Comparison of ENCODE assay signal across 33 mouse cellular contexts in the genomic region with DNA sequence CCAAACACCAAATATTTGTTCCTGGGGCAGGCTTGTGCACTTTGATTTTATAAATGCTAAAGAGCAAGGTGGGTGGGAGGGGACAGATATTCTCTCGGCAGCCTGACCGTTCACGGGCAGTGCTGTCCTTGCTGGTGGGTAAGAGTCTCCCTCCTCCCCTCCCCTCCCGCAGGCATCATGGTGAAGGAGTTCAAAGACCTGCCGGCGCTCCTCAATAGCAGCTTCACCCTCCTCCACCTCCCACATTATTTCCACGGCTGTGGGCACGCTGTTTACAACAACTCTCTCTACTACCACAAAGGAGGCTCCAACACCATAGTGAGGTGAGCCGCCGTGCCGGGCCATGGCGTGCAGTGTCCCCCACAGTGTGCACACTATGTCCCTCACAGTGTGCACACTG. TPM values are rescaled to one million over a fixed set of nuclear protein-coding genes. Genes with fewer than 3 reads are reported as not detected.
DNase-seq lines count a peak whose midpoint lies in the region; ATAC-seq and TF ChIP-seq lines count a peak whose summit lies in the region.
"Had no signal": no experiment of that assay in that cellular context is flagged by ENCODE, and none has a peak within 500 bp of the region (broad histone marks: within the 10 kb centered on the region; RNA-seq: fewer than 3 reads in every experiment).

No protein-coding gene starts in this region.

- peak; percentile 72 for ATAC-seq in forebrain, embryonic 11.5 days (replicated peaks; ENCODE audit: low FRiP score)
- no peak for ATAC-seq in forebrain, postnatal 0 days
- 0 out of 2 replicates have a peak, but pooled peaks have one; percentile 19 for ATAC-seq in midbrain, embryonic 11.5 days (ENCODE audit: low FRiP score)
- no peak for ATAC-seq in midbrain, postnatal 0 days (ENCODE audit: low FRiP score)
- peak; percentile 34; the same call in 1 of the 2 replicates for ATAC-seq in midbrain, embryonic 13.5 days
- no peak for ATAC-seq in stomach, postnatal 0 days (ENCODE audit: low FRiP score, low TSS enrichment)
- no peak for ATAC-seq in megakaryocyte, adult 5-6 weeks (ENCODE audit: poor library complexity, severe bottlenecking)
- ATAC-seq: CD4-positive, CD25-positive, alpha-beta regulatory T cell, adult 4 months; inflammation-experienced regulatory T-cells, adult 6 months had no signal

- no peak overlapping the region for H3K4me3 ChIP-seq in forebrain, embryonic 11.5 days (ENCODE audit: low read depth, low read length)
- no peak overlapping the region for H3K4me3 ChIP-seq in forebrain, postnatal 0 days (ENCODE audit: low read depth, low read length)
- no peak overlapping the region for H3K4me3 ChIP-seq in midbrain, embryonic 11.5 days (ENCODE audit: low read depth, low read length)
- no peak overlapping the region for H3K4me3 ChIP-seq in midbrain, postnatal 0 days (ENCODE audit: low read depth, low read length)
- no peak overlapping the region for H3K4me3 ChIP-seq in midbrain, embryonic 13.5 days (replicated peaks)
- no peak overlapping the region for H3K4me3 ChIP-seq in stomach, postnatal 0 days (ENCODE audit: low read depth, low read length)
- H3K4me3 ChIP-seq: embryonic facial prominence, embryonic 12.5 days; heart, embryonic 13.5 days; hindbrain, embryonic 10.5 days; hindbrain, embryonic 15.5 days; layer of hippocampus, adult 2 months; left cerebral cortex, adult 2 months; limb, embryonic 13.5 days; lung, embryonic 15.5 days; megakaryocyte, embryonic 14.5 days; neural tube, embryonic 15.5 days had no signal

- no peaks in the 10 kb centered on the region for H3K27me3 ChIP-seq in forebrain, embryonic 11.5 days (ENCODE audit: control insufficient read depth, insufficient read depth, low read length)
- no peaks in the 10 kb centered on the region for H3K27me3 ChIP-seq in forebrain, postnatal 0 days (ENCODE audit: insufficient read depth, low read length)
- H3K27me3 ChIP-seq in midbrain, embryonic 11.5 days (ENCODE audit: control insufficient read depth, insufficient read depth, low read length): no peaks in the 10 kb centered on the region
- no peaks in the 10 kb centered on the region for H3K27me3 ChIP-seq in midbrain, postnatal 0 days (ENCODE audit: insufficient read depth, low read length)
- no peaks in the 10 kb centered on the region for H3K27me3 ChIP-seq in midbrain, embryonic 13.5 days
- H3K27me3 ChIP-seq in stomach, postnatal 0 days (ENCODE audit: control insufficient read depth, insufficient read depth, low read length): no peaks in the 10 kb centered on the region
- H3K27me3 ChIP-seq: embryonic facial prominence, embryonic 12.5 days; heart, embryonic 13.5 days; hindbrain, embryonic 15.5 days; limb, embryonic 13.5 days; lung, embryonic 15.5 days had no signal

- TF ChIP-seq CTCF in forebrain, postnatal 0 days (IDR thresholded peaks at IDR 0.05; ENCODE audit: low read depth): no peak
- TF ChIP-seq CTCF in midbrain, postnatal 0 days (IDR thresholded peaks at IDR 0.05): no peak
- no peak for TF ChIP-seq CTCF in stomach, postnatal 0 days (IDR thresholded peaks at IDR 0.05; ENCODE audit: low read depth)

- H3K9ac ChIP-seq in forebrain, embryonic 11.5 days (ENCODE audit: low read length): no peak overlapping the region
- no peak overlapping the region for H3K9ac ChIP-seq in forebrain, postnatal 0 days
- no peak overlapping the region for H3K9ac ChIP-seq in midbrain, embryonic 11.5 days (ENCODE audit: low read length)
- no peak overlapping the region for H3K9ac ChIP-seq in midbrain, postnatal 0 days (replicated peaks; ENCODE audit: low read length, poor library complexity, severe bottlenecking)
- H3K9ac ChIP-seq in midbrain, embryonic 13.5 days (replicated peaks): no peak overlapping the region
- no peak overlapping the region for H3K9ac ChIP-seq in stomach, postnatal 0 days (ENCODE audit: low read length)
- H3K9ac ChIP-seq: embryonic facial prominence, embryonic 12.5 days; heart, embryonic 13.5 days; hindbrain, embryonic 15.5 days; limb, embryonic 13.5 days; lung, embryonic 15.5 days; neural tube, embryonic 15.5 days had no signal

- DNase-seq in forebrain, embryonic 11.5 days (ENCODE audit: low spot score): peak; percentile 67
- no peak for DNase-seq in forebrain, postnatal 0 days
- no peak for DNase-seq in midbrain, embryonic 11.5 days (ENCODE audit: low spot score, missing footprints)
- DNase-seq in midbrain, postnatal 0 days (ENCODE audit: low spot score): no peak
- no peak for DNase-seq in stomach, postnatal 0 days (ENCODE audit: low spot score)
- DNase-seq: adrenal gland, postnatal 25 days; cerebellum, adult 18-20 months; cerebellum, postnatal 10 days; heart, postnatal 10 days; kidney, adult 11 months; kidney, postnatal 36 days; lung, postnatal 36 days; right cerebral cortex, adult 18-20 months; right cerebral cortex, postnatal 4 days; thymus, adult 2 months; thymus, postnatal 36 days had no signal

- WGBS in forebrain, embryonic 11.5 days: 16% methylated on average over 12 of the region's 12 CpGs
- 14% methylated on average over 12 of the region's 12 CpGs for WGBS in forebrain, postnatal 0 days
- 60% methylated on average over 12 of the region's 12 CpGs for WGBS in midbrain, embryonic 11.5 days
- WGBS in midbrain, postnatal 0 days: 66% methylated on average over 12 of the region's 12 CpGs
- 52% methylated on average over 12 of the region's 12 CpGs for WGBS in midbrain, embryonic 13.5 days
- WGBS in stomach, postnatal 0 days: 80% methylated on average over 12 of the region's 12 CpGs

- H3K36me3 ChIP-seq in forebrain, embryonic 11.5 days (ENCODE audit: control insufficient read depth, insufficient read depth, low read length): no peaks in the 10 kb centered on the region
- no peaks in the 10 kb centered on the region for H3K36me3 ChIP-seq in forebrain, postnatal 0 days (ENCODE audit: insufficient read depth)
- H3K36me3 ChIP-seq in midbrain, embryonic 11.5 days (ENCODE audit: control insufficient read depth, insufficient read depth, low read length): no peaks in the 10 kb centered on the region
- H3K36me3 ChIP-seq in midbrain, postnatal 0 days (ENCODE audit: insufficient read depth, low read length): no peaks in the 10 kb centered on the region
- no peaks in the 10 kb centered on the region for H3K36me3 ChIP-seq in midbrain, embryonic 13.5 days
- no peaks in the 10 kb centered on the region for H3K36me3 ChIP-seq in stomach, postnatal 0 days (ENCODE audit: control insufficient read depth, insufficient read depth, low read length)
- H3K36me3 ChIP-seq: embryonic facial prominence, embryonic 12.5 days; heart, embryonic 13.5 days; hindbrain, embryonic 10.5 days; hindbrain, embryonic 15.5 days; limb, embryonic 13.5 days; lung, embryonic 15.5 days; neural tube, embryonic 15.5 days had no signal

- H3K27ac ChIP-seq in forebrain, embryonic 11.5 days (ENCODE audit: low read depth, low read length): no peak overlapping the region
- no peak overlapping the region for H3K27ac ChIP-seq in forebrain, postnatal 0 days (ENCODE audit: low read depth, low read length)
- H3K27ac ChIP-seq in midbrain, embryonic 11.5 days (ENCODE audit: low read depth, low read length): no peak overlapping the region
- no peak overlapping the region for H3K27ac ChIP-seq in midbrain, postnatal 0 days (ENCODE audit: low read depth, low read length)
- no peak overlapping the region for H3K27ac ChIP-seq in midbrain, embryonic 13.5 days
- no peak overlapping the region for H3K27ac ChIP-seq in stomach, postnatal 0 days (replicated peaks)
- H3K27ac ChIP-seq: embryonic facial prominence, embryonic 12.5 days; heart, embryonic 13.5 days; hindbrain, embryonic 10.5 days; hindbrain, embryonic 15.5 days; layer of hippocampus, adult 2 months; left cerebral cortex, adult 2 months; limb, embryonic 13.5 days; lung, embryonic 15.5 days; neural tube, embryonic 15.5 days had no signal

- peaks cover 6% of the 10 kb centered on the region; the same call in 1 of the 2 replicates for H3K4me1 ChIP-seq in forebrain, embryonic 11.5 days (replicated peaks; ENCODE audit: control insufficient read depth, insufficient read depth, low read length)
- H3K4me1 ChIP-seq in forebrain, postnatal 0 days (ENCODE audit: insufficient read depth): no peaks in the 10 kb centered on the region
- no peaks in the 10 kb centered on the region for H3K4me1 ChIP-seq in midbrain, embryonic 11.5 days (ENCODE audit: control insufficient read depth, insufficient read depth, low read length)
- H3K4me1 ChIP-seq in midbrain, postnatal 0 days (ENCODE audit: insufficient read depth, low read length): no peaks in the 10 kb centered on the region
- H3K4me1 ChIP-seq in midbrain, embryonic 13.5 days (replicated peaks): 0 out of 2 replicates have a peak, but pooled peaks cover 4% of the 10 kb centered on the region
- no peaks in the 10 kb centered on the region for H3K4me1 ChIP-seq in stomach, postnatal 0 days (replicated peaks; ENCODE audit: control insufficient read depth, insufficient read depth)
- H3K4me1 ChIP-seq: embryonic facial prominence, embryonic 12.5 days; heart, embryonic 13.5 days; hindbrain, embryonic 15.5 days; limb, embryonic 13.5 days; lung, embryonic 15.5 days; megakaryocyte, embryonic 14.5 days; neural tube, embryonic 15.5 days had no signal

- no peak for TF ChIP-seq EP300 in stomach, postnatal 0 days (optimal IDR thresholded peaks at IDR 0.05)

- H3K9me3 ChIP-seq in forebrain, embryonic 11.5 days (ENCODE audit: control insufficient read depth, low read length): no peaks in the 10 kb centered on the region
- no peaks in the 10 kb centered on the region for H3K9me3 ChIP-seq in forebrain, postnatal 0 days (ENCODE audit: low read length)
- no peaks in the 10 kb centered on the region for H3K9me3 ChIP-seq in midbrain, embryonic 11.5 days (ENCODE audit: control insufficient read depth, low read length)
- no peaks in the 10 kb centered on the region for H3K9me3 ChIP-seq in midbrain, postnatal 0 days (ENCODE audit: low read length)
- no peaks in the 10 kb centered on the region for H3K9me3 ChIP-seq in midbrain, embryonic 13.5 days
- H3K9me3 ChIP-seq in stomach, postnatal 0 days (ENCODE audit: control insufficient read depth, low read length): no peaks in the 10 kb centered on the region
- H3K9me3 ChIP-seq: embryonic facial prominence, embryonic 12.5 days; heart, embryonic 13.5 days; hindbrain, embryonic 10.5 days; hindbrain, embryonic 15.5 days; limb, embryonic 13.5 days; lung, embryonic 15.5 days; megakaryocyte, embryonic 14.5 days; neural tube, embryonic 15.5 days had no signal

- no peak overlapping the region for H3K4me2 ChIP-seq in forebrain, embryonic 11.5 days (ENCODE audit: low read depth, low read length, severe bottlenecking)
- no peak overlapping the region for H3K4me2 ChIP-seq in forebrain, postnatal 0 days (ENCODE audit: low read depth)
- H3K4me2 ChIP-seq in midbrain, embryonic 11.5 days: no peak overlapping the region
- H3K4me2 ChIP-seq in midbrain, postnatal 0 days (ENCODE audit: low read depth, low read length, poor library complexity, severe bottlenecking): no peak overlapping the region
- no peak overlapping the region for H3K4me2 ChIP-seq in midbrain, embryonic 13.5 days (replicated peaks)
- H3K4me2 ChIP-seq in stomach, postnatal 0 days (replicated peaks; ENCODE audit: low read depth): no peak overlapping the region
- H3K4me2 ChIP-seq: embryonic facial prominence, embryonic 12.5 days; heart, embryonic 13.5 days; hindbrain, embryonic 15.5 days; limb, embryonic 13.5 days; liver, embryonic 11.5 days; lung, embryonic 15.5 days; neural tube, embryonic 15.5 days had no signal

RNA-seq across cellular contexts. Expression of a gene that starts 49.3 kb away (rescaled TPM):
- 0.11 TPM in 1 of 2 replicates, not detected in the other for polyA plus RNA-seq in forebrain, embryonic 11.5 days (2014; fragmentation: Nextera tagmentation; extraction: Ambion mirVana)
- total RNA-seq in forebrain, postnatal 0 days (2014; rRNA removed): 0.62 and 0.71 TPM in 2 replicates
- 0.43 and 0.87 TPM in 2 replicates for polyA plus RNA-seq in forebrain, postnatal 0 days (2015; fragmentation: Nextera tagmentation; extraction: Ambion mirVana)
- polyA plus RNA-seq in midbrain, embryonic 11.5 days (2014; fragmentation: Nextera tagmentation; extraction: Ambion mirVana): 0.10 and 0.16 TPM in 2 replicates
- total RNA-seq in midbrain, postnatal 0 days (2014; rRNA removed): 0.44 and 1.0 TPM in 2 replicates
- polyA plus RNA-seq in midbrain, postnatal 0 days (2015; fragmentation: Nextera tagmentation; extraction: Ambion mirVana): 0.75 and 0.86 TPM in 2 replicates
- 0.03 and 0.13 TPM in 2 replicates for polyA plus RNA-seq in midbrain, embryonic 13.5 days (2015; fragmentation: Nextera tagmentation; extraction: Ambion mirVana)
- polyA plus RNA-seq in stomach, postnatal 0 days (2015; fragmentation: Nextera tagmentation; extraction: Ambion mirVana): not detected in 2 replicates
- not detected in 2 replicates for total RNA-seq in megakaryocyte, adult 5-6 weeks (2015)
- total RNA-seq in megakaryocyte, adult 5-6 weeks (2017): not detected in 2 replicates
- total RNA-seq: common myeloid progenitor, adult 5-6 weeks had no signal
- polyA plus RNA-seq: CD4-positive, CD25-positive, alpha-beta regulatory T cell, adult 4 months; heart, embryonic 13.5 days; inflammation-experienced regulatory T-cells, adult 6 months; liver, embryonic 11.5 days; liver, embryonic 16.5 days; lung, embryonic 15.5 days had no signal

Comparison
In these comparisons a context has a peak if more than half of its experiments do, and no peak if none do; other contexts are left out.
1. ATAC-seq: peak in forebrain, embryonic 11.5 days (single experiment), midbrain, embryonic 11.5 days (single experiment) and midbrain, embryonic 13.5 days (single experiment); none in forebrain, postnatal 0 days (single experiment), midbrain, postnatal 0 days (single experiment), stomach, postnatal 0 days (single experiment) and megakaryocyte, adult 5-6 weeks (single experiment).